Mouse (Mus musculus) lung, postnatal 0 days (tissue): Measurements from ENCODE around the gene Siah3.

ENCODE experiments used
- CTCF ChIP-seq: IDR thresholded peaks from 2 replicates; pipeline ENCODE4 v1.5.1; 2016; ENCODE audit warnings: antibody characterized with exemption, mild to moderate bottlenecking
- EP300 ChIP-seq: IDR thresholded peaks from 2 replicates; pipeline ENCODE4 v1.6.1; 2016; ENCODE audit warnings: antibody characterized with exemption, mild to moderate bottlenecking, control low read depth

- TF ChIP-seq CTCF (no peak), EP300 (no peak)
Measured at GRCm38 (mm10) chr14:75541731-75542130, 85.9 kb downstream of the Siah3 start.
